In the genomic region with DNA sequence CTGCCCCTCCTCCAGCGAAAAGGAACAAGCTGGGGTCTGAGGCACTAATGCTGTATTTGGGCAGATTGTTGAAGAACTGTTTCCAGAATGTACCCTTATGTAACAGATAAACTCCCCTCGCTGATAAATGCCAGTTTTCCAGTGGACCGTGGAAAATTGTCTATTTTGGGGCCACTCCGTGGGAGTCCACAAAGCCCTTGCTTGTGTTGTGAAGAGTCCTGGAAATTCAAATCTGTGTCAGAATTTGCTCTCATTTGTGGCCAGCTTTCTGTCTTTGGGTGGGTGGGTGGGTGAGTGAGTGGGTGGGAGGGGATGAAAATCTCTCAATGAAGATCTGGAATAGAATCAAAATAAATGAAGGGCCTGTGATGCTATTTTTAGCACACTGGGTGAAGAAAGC, we compare ENCODE assay signal across 22 mouse cellular contexts. TPM values are rescaled to one million over a fixed set of nuclear protein-coding genes. Genes with fewer than 3 reads are reported as not detected.
DNase-seq lines count a peak whose midpoint lies in the region; ATAC-seq lines count a peak whose summit lies in the region.
"Had no signal": no experiment of that assay in that cellular context is flagged by ENCODE, and none has a peak within 500 bp of the region (broad histone marks: within the 10 kb centered on the region; RNA-seq: fewer than 3 reads in every experiment).

No protein-coding gene starts in this region.

- no peak for DNase-seq in frontal cortex, postnatal 25 days (ENCODE audit: low spot score in 2 of 2)
- DNase-seq in heart, postnatal 4 days: no peak
- peak; percentile 54 for DNase-seq in right cerebral cortex, adult 18-20 months
- no peak for DNase-seq in right cerebral cortex, postnatal 4 days
- DNase-seq in left cerebral cortex, postnatal 36 days (ENCODE audit: low spot score in 2 of 2): peak; percentile 34 to 35
- DNase-seq: B cell, adult 2 months; gastrocnemius, postnatal 14 days; kidney, postnatal 36 days; layer of hippocampus, adult 9-11 months; liver, postnatal 0 days; midbrain, embryonic 14.5 days; thymus, postnatal 25 days had no signal

- no peaks in the 10 kb centered on the region for H3K27me3 ChIP-seq in heart, embryonic 14.5 days (ENCODE audit: control insufficient read depth, insufficient read depth, low read length)
- no peaks in the 10 kb centered on the region for H3K27me3 ChIP-seq in midbrain, embryonic 16.5 days (ENCODE audit: control insufficient read depth, insufficient read depth, low read depth, low read length)
- H3K27me3 ChIP-seq: forebrain, embryonic 12.5 days; megakaryocyte, embryonic 14.5 days had no signal

- no peak overlapping the region for H3K4me3 ChIP-seq in heart, embryonic 14.5 days (ENCODE audit: control insufficient read depth in 1 of 2, insufficient read depth in 1 of 2, low read depth in 1 of 2, low read length in 2 of 2)
- H3K4me3 ChIP-seq in midbrain, embryonic 16.5 days (ENCODE audit: low read depth, low read length): no peak overlapping the region
- H3K4me3 ChIP-seq: forebrain, embryonic 12.5 days; limb, embryonic 10.5 days; megakaryocyte, embryonic 14.5 days; myocyte had no signal

- ATAC-seq in frontal cortex, adult (ENCODE audit: low TSS enrichment): peak; percentile 71
- no peak for ATAC-seq in heart, embryonic 14.5 days (ENCODE audit: insufficient number of reproducible peaks, insufficient read depth, low FRiP score, low read depth)
- no peak for ATAC-seq in midbrain, embryonic 16.5 days
- ATAC-seq: hindbrain, embryonic 16.5 days; intestine, embryonic 16.5 days; liver, postnatal 0 days had no signal

- intact Hi-C loops in left cerebral cortex, postnatal 36 days (cut with DNase I): no loop called here

- H3K9me3 ChIP-seq in heart, embryonic 14.5 days (ENCODE audit: control insufficient read depth, low read length): 0 out of 2 replicates have a peak, but pooled peaks cover 3% of the 10 kb centered on the region
- H3K9me3 ChIP-seq in midbrain, embryonic 16.5 days (replicated peaks; ENCODE audit: control insufficient read depth, low read length, poor library complexity, severe bottlenecking): no peaks in the 10 kb centered on the region
- H3K9me3 ChIP-seq: forebrain, embryonic 12.5 days; limb, embryonic 10.5 days had no signal

- no peaks in the 10 kb centered on the region for H3K36me3 ChIP-seq in heart, embryonic 14.5 days (ENCODE audit: control insufficient read depth, insufficient read depth, low read length)
- no peaks in the 10 kb centered on the region for H3K36me3 ChIP-seq in midbrain, embryonic 16.5 days (ENCODE audit: control insufficient read depth, insufficient read depth, low read length)
- H3K36me3 ChIP-seq: forebrain, embryonic 12.5 days; limb, embryonic 10.5 days had no signal

- H3K9ac ChIP-seq in heart, embryonic 14.5 days (ENCODE audit: low read length): no peak overlapping the region
- no peak overlapping the region for H3K9ac ChIP-seq in midbrain, embryonic 16.5 days (ENCODE audit: low read depth, low read length)
- H3K9ac ChIP-seq: forebrain, embryonic 12.5 days; liver, postnatal 0 days had no signal

- no peak overlapping the region for H3K4me2 ChIP-seq in heart, embryonic 14.5 days (ENCODE audit: low read length)
- H3K4me2 ChIP-seq in midbrain, embryonic 16.5 days (ENCODE audit: low read length): no peak overlapping the region
- H3K4me2 ChIP-seq: forebrain, embryonic 12.5 days had no signal

- WGBS in heart, embryonic 14.5 days: 28% methylated on average over 4 of the region's 4 CpGs
- WGBS in midbrain, embryonic 16.5 days: 69% methylated on average over 4 of the region's 4 CpGs

- peak overlapping the region; percentile 14 to 47; a peak in 1 of 4 replicates for H3K27ac ChIP-seq in heart, embryonic 14.5 days (replicated peaks in 1 of 2; ENCODE audit: control insufficient read depth in 1 of 2, insufficient read depth in 1 of 2, low read depth in 2 of 2, low read length in 2 of 2)
- no peak overlapping the region for H3K27ac ChIP-seq in midbrain, embryonic 16.5 days (ENCODE audit: low read length)
- H3K27ac ChIP-seq: forebrain, embryonic 12.5 days; limb, embryonic 10.5 days had no signal

- peaks cover 6 to 15% of the 10 kb centered on the region in 2 experiments; a peak in 2 of 4 replicates for H3K4me1 ChIP-seq in heart, embryonic 14.5 days (ENCODE audit: control insufficient read depth in 2 of 2, insufficient read depth in 2 of 2, low read length in 2 of 2)
- H3K4me1 ChIP-seq in midbrain, embryonic 16.5 days (ENCODE audit: control insufficient read depth, insufficient read depth, low read length): no peaks in the 10 kb centered on the region
- H3K4me1 ChIP-seq: forebrain, embryonic 12.5 days had no signal

RNA-seq across cellular contexts. Expression of a gene that starts 13.5 kb away (rescaled TPM):
- polyA plus RNA-seq in heart, embryonic 14.5 days (2014; fragmentation: Nextera tagmentation; extraction: Ambion mirVana): 157 and 159 TPM in 2 replicates
- total RNA-seq in heart, postnatal 4 days (2021): 100 to 1,000 TPM; 182 to 185 TPM
- 100 to 1,000 TPM; 240 to 264 TPM for total RNA-seq in left cerebral cortex, postnatal 36 days (2021)
- 15.9 and 16.2 TPM in 2 replicates for polyA plus RNA-seq in midbrain, embryonic 16.5 days (2015; fragmentation: Nextera tagmentation; extraction: Ambion mirVana)
- polyA plus RNA-seq: liver, adult 2 months had no signal

Comparison
In these comparisons a context has a peak if more than half of its experiments do, and no peak if none do; other contexts are left out.
1. DNase-seq: peak in right cerebral cortex, adult 18-20 months (single experiment) and left cerebral cortex, postnatal 36 days (2 of 2); none in frontal cortex, postnatal 25 days (0 of 2), heart, postnatal 4 days (single experiment) and right cerebral cortex, postnatal 4 days (single experiment).